In genomic region chr4:155482733-155483540, GRCm38 (mm10) we compare ENCODE assay signal across 1 mouse cellular context.
TF ChIP-seq lines count a peak whose summit lies in the region.

No protein-coding gene starts in this region.

TF ChIP-seq in CH12.LX, 34 proteins besides CTCF, POLR2A, EP300 and RAD21 (continued from another document):
- TF ChIP-seq HCFC1 (IDR thresholded peaks at IDR 0.05; ENCODE audit: low read depth, low read length) (0 out of 2 replicates have a peak, but pooled peaks have one; percentile 11), USF1 (IDR thresholded peaks at IDR 0.05; ENCODE audit: low read depth, low read length) (no peak), ZMIZ1 (IDR thresholded peaks at IDR 0.05; ENCODE audit: low read depth, low read length) (no peak; the same call in 1 of the 2 replicates)
